Mouse (Mus musculus) testis, adult 2 months (tissue): ENCODE data around the gene Atg10. TPM values are rescaled to one million over a fixed set of nuclear protein-coding genes. Genes with fewer than 3 reads are reported as not detected.
"Not testable (repeated sequence)": the region's sequence is repeated elsewhere in the genome, so short reads cannot be mapped to it uniquely, and the experiment has no call there.

ENCODE experiments used
- H3K27ac ChIP-seq: fragments of 200-500 bp; 2 replicates; pipeline ENCODE4 v1.5.1; 2012; ENCODE audit warnings: low read depth, low read length; ENCODE audit not compliant: control insufficient read depth, insufficient read depth
- H3K27me3 ChIP-seq: fragments of 200-500 bp; 2 replicates; pipeline ENCODE4 v1.6.1; 2012; ENCODE audit warnings: mild to moderate bottlenecking, low read length, moderate library complexity; ENCODE audit not compliant: control insufficient read depth, insufficient read depth
- H3K36me3 ChIP-seq: fragments of 200-500 bp; 2 replicates; pipeline ENCODE4 v1.6.1; 2012; ENCODE audit warnings: mild to moderate bottlenecking, low read length; ENCODE audit not compliant: control insufficient read depth, insufficient read depth
- H3K4me1 ChIP-seq: fragments of 200-500 bp; 2 replicates; pipeline ENCODE4 v1.6.1; 2012; ENCODE audit warnings: low read length; ENCODE audit not compliant: control insufficient read depth, insufficient read depth
- H3K4me3 ChIP-seq: fragments of 200-500 bp; 2 replicates; pipeline ENCODE4 v1.5.1; 2012; ENCODE audit warnings: low read depth, mild to moderate bottlenecking, low read length, moderate library complexity, mixed read lengths; ENCODE audit not compliant: control insufficient read depth
- CTCF ChIP-seq: fragments of 200-500 bp; IDR thresholded peaks from 2 replicates; pipeline ENCODE4 v1.5.1; 2012; ENCODE audit warnings: low read depth, mild to moderate bottlenecking, inconsistent platforms, low read length, moderate library complexity; ENCODE audit not compliant: control insufficient read depth, insufficient read depth, insufficient replicate concordance
- POLR2A ChIP-seq: fragments of 200-500 bp; IDR thresholded peaks from 2 replicates; pipeline ENCODE4 v1.6.1; 2012; ENCODE audit warnings: low read depth, mild to moderate bottlenecking, inconsistent platforms, low read length, moderate library complexity; ENCODE audit not compliant: control insufficient read depth
- polyA plus RNA-seq: library from polyadenylated mRNA; depleted of rRNA; stranded (reverse); fragments of >200 nt; gene quantifications from 2 replicates; pipeline ENCODE4 v1.2.3, GENCODE M21; 2012

The Atg10 gene
- polyA plus RNA-seq, 1 experiment: 1.1 TPM

GRCm38 (mm10) chr13:90925191-90925590 lies 298.6 kb downstream of the Atg10 start:
- Histone ChIP-seq H3K27me3 (no peaks in the 10 kb centered on the region), H3K36me3 (no peaks in the 10 kb centered on the region), H3K27ac (no peak overlapping the region)

GRCm38 (mm10) chr13:90924072-90924471 lies 299.7 kb downstream of the Atg10 start:
- Histone ChIP-seq H3K27ac (no peak overlapping the region), H3K4me1 (no peaks in the 10 kb centered on the region), H3K4me3 (no peak overlapping the region)

More at GRCm38 (mm10) chr13:90925191-90925590, 298.6 kb downstream of the Atg10 start:
- Histone ChIP-seq H3K4me3 (no peak overlapping the region), H3K4me1 (no peaks in the 10 kb centered on the region)
- TF ChIP-seq CTCF: no peak

GRCm38 (mm10) chr13:90923617-90924016 lies 300.2 kb downstream of the Atg10 start:
- not testable (repeated sequence) for H3K4me1 ChIP-seq, H3K36me3 ChIP-seq, H3K27me3 ChIP-seq
- Histone ChIP-seq H3K27ac (peak overlapping the region; percentile 73), H3K4me3 (peak overlapping the region; percentile 92)

More at GRCm38 (mm10) chr13:90924072-90924471, 299.7 kb downstream of the Atg10 start:
- no peak for TF ChIP-seq CTCF
- no peak for TF ChIP-seq POLR2A
- no peaks in the 10 kb centered on the region for H3K36me3 ChIP-seq
- no peaks in the 10 kb centered on the region for H3K27me3 ChIP-seq

- TF ChIP-seq CTCF (no peak), POLR2A (peak; percentile 97)
- Histone ChIP-seq H3K4me3 (peak within 1 kb of the TSS; percentile 92), H3K4me1 (no peaks in the 10 kb centered on the region), H3K36me3 (no peaks in the 10 kb centered on the region), H3K27ac (peak within 1 kb of the TSS; percentile 73), H3K27me3 (no peaks in the 10 kb centered on the region)
These were observed 300.8 kb downstream of the Atg10 start, which contains the start of gene Rps23 for GRCm38 (mm10) chr13:90922751-90923612. Gene Rps23, plus strand, starts transcription at chr13:90922958.

GRCm38 (mm10) chr13:90914721-90915120 lies 309.0 kb downstream of the Atg10 start:
- no peaks in the 10 kb centered on the region for H3K27me3 ChIP-seq
- no peak overlapping the region for H3K4me3 ChIP-seq
- no peaks in the 10 kb centered on the region for H3K36me3 ChIP-seq
- TF ChIP-seq POLR2A (no peak), CTCF (no peak)
- H3K27ac ChIP-seq: no peak overlapping the region
- H3K4me1 ChIP-seq: peaks cover 3% of the 10 kb centered on the region; the same call in 1 of the 2 replicates

- Histone ChIP-seq H3K4me3 (no peak overlapping the region), H3K36me3 (no peaks in the 10 kb centered on the region), H3K27me3 (no peaks in the 10 kb centered on the region), H3K27ac (no peak overlapping the region), H3K4me1 (peaks cover 3% of the 10 kb centered on the region; the same call in 1 of the 2 replicates)
- TF ChIP-seq POLR2A (no peak), CTCF (no peak)
These were observed 310.0 kb downstream of the Atg10 start for GRCm38 (mm10) chr13:90913675-90914192.

GRCm38 (mm10) chr13:90912760-90913674 lies 310.8 kb downstream of the Atg10 start:
- Histone ChIP-seq H3K4me1 (peaks cover 3% of the 10 kb centered on the region; the same call in 1 of the 2 replicates), H3K27ac (no peak overlapping the region), H3K27me3 (no peaks in the 10 kb centered on the region), H3K36me3 (no peaks in the 10 kb centered on the region), H3K4me3 (no peak overlapping the region)
- TF ChIP-seq POLR2A: no peak
- TF ChIP-seq CTCF: no peak
